Mouse (Mus musculus): ENCODE results near the gene Armh1.

The Armh1 gene

DNA sequence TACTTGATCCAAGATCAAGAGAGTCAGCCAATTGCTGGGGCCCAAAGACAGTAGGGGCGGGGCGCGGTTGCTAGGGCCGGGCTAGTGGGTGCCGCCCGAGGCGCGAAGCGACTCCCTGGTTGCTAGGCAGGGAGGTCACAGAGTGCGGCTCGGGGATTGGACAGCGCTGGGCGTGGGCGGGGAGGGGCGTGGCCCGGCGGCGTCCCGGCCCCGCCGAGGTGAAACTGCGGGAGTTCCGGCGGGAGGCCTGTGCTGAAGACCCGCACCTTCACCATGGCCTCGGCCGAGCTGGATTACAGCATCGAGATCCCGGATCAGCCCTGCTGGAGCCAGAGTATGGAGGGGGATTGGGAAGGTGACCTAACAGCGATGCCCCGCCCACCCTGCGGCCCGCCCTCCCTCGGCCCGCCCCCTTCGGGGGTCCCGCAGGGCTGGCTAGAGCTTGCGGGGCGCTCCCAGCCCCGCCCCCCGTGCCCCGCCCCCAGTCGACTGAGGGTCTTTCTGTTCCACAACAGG lies at the start of gene Armh1, which contains the start of gene Tmem53:
Gene Armh1 (minus strand): TSS at position 325 of the 516 bp plus-strand sequence.
Gene Tmem53 (plus strand): TSS at position 151 of the 516 bp plus-strand sequence.
- DNase-seq (ENCODE audit: low read depth, low spot score), result peak; percentile 97

DNA sequence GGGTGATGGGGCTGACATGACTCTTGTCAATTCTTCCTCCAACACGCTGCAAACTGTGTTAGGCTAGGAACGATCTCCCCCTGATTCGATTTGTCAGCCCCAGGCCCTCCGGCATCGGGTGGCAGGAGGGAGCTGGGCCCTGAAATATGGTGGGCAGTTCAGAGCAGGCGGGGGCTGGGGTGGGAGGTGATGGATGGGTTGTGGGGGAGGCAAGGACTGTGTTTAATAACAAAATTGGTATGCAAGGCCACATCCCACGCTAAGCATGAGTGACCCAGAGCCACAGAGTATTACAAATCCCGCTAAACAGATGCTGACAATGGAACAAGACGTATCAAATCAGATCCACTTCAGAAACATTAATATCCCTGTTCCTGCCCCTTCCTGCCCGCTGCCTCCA lies 48.0 kb upstream of the Armh1 start:
- DNase-seq (ENCODE audit: low read depth, low spot score), result no peak

DNA sequence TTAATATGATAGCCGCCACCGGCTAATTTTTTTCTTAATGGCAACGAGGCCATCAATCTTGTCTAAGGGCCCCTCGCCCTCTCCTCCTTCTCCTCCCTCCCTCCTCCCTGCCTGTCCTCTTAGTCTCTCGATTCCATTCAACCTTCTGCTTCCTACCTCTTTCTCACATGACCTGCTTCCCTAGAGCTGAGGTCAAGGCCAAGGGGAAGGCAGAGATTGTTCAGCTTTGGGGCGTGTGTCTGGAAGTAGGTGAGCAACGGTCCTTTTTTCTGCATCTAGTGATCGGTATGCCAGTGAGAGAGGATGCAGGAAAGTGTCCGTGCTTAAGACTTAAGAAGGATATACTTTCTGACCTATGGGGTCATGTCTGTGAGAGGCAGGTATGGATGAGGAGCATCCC lies 45.9 kb upstream of the Armh1 start:
- peak; percentile 53 for DNase-seq (ENCODE audit: low read depth, low spot score)

DNA sequence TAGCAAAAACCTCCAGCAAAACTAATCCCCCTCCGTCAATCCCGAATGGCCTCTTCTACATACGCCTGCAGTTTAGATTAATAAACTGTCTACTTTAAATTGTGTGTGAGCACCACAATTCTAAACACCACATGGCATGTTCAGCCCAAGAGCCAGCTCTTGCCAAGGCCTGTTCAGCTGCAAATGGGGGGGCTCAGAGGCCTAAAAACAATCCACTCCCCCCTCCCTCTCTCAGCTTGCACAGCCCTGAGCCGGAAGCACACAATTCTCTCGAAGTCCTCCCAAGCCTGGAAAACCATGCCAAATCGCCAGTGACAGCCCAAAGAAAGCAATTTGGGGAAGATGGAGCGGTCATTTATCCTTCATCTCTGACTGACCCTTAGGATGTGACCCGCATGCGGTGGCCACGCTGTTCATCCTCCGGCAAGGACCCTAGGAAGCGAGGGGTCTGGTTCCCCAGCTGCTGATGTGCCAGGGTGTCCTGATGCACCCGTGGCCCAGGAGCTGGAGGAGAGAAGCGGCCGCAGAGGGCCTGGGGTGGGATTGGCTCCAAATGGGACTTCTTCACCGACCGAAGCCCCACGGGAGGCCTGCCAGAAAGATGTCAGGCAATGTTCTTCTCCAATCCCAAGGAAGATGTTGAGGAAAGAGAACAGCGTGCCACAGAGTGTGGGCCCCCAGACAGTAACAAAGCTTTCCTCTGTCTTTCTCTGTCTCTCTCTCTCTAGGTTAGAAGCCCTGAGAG lies 45.1 kb upstream of the Armh1 start:
- no peak for DNase-seq (ENCODE audit: low read depth, low spot score)

DNA sequence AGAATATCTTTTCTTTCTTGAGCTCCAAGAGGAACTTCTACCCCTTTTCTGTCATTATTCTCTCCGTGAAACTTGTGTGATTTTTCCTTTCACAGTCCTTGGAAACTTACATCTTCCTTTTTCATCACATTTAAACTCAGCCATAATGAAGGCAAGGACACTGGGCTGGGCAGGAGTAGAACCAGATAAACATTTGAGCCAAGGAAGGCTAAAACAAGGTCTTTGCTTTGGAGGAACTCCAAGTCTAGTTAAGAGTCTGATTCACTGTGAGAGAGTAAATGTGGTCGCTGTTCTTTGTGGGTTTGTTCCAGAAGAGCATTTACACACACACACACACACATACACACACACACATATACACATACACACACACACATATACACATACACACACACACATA lies 39.8 kb upstream of the Armh1 start:
- DNase-seq (ENCODE audit: low read depth, low spot score), result no peak

DNA sequence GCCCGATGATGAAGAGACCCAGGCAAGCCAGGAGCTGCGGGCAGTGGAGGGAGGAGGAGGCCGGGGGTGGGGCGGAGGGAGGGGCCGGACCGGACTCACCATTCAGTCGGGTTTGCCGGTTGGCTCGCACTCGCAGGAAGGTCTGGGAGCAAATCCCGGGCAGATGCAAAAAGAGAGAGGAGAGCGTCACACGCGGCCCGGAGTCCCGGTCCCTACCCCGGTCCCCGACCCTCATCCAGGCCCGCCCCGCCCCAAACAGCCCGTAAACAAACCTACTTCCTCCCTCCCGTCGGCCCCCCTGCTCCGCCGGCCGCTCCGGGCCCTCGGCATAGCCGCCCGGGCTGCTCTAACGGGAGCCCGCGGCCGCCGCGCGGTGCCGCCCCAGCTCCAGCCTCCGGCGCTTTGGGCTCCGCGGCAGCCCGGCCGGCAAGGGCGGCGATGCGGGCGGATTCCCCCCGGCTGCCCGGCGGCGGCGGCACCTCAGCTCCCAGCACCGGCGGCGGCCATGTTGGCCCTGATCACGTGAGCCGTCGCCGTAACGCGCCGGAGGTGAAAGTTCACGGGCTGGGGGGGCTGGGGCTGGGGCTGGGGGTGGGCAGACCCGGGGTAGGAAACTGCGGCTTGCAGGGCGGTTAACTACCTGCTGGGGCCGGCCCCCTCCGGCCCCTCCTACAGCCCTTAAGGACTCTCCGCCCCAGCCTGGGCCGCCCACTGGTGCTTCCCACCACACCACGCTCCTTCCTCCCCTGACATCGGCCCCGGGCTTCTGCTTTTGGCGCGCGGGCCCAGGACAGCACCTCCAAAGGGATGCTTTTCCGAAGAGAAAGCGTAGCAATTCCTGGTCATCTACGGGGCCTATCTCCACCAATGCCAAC lies 37.2 kb upstream of the Armh1 start:
- DNase-seq (ENCODE audit: low read depth, low spot score), result peak; percentile 88

DNA sequence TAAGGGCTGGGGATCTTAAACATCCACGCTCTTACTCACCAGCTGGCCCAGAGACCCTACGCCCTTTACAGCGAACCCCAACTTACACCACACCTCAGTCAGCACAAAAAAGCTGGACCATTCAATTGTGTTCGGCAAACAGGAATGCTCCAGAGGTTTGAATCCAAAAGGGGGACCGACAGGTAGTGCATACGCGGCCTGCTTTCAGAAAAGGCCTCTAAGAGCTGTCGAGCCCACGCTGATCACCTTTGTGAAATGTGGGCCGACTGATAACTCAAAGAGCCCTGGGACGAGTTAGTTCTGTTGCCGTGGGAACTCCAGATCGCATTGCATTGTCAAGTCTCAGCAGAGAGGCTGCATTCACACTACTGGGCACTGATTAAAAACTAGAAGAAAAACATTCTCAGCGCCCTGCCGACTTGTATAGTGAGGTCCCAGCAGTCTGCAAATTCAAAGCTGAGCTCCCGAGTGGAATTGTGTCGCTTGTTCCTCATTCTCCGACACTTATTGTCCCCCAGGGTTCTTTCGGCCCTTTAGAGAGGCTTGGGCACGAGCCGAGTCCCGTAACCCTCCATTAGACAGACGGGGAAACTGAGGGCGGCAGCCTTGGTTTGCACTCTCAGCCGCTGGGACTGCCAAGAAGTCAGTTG lies 36.5 kb upstream of the Armh1 start:
- DNase-seq (ENCODE audit: low read depth, low spot score), result no peak

DNA sequence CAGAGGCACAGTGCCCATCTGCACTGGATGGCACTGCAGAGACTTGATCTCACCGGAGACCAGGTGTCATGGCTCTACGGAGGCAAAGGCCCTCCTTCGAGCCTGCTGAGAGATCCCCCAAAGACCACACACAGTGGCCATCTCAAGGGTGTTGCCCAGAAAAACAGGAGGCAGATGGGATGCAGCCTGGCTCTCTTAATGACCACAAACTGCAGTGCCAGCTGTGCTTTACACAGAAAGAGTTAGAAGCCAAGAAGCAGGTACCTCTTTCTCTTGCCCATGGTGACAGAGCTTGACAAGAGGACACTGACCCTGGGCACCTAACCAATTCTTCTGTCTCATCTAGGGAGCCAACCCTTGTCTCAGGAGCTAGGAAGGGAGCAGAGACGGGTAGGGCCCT lies 32.4 kb upstream of the Armh1 start:
- no peak for DNase-seq (ENCODE audit: low read depth, low spot score)

DNA sequence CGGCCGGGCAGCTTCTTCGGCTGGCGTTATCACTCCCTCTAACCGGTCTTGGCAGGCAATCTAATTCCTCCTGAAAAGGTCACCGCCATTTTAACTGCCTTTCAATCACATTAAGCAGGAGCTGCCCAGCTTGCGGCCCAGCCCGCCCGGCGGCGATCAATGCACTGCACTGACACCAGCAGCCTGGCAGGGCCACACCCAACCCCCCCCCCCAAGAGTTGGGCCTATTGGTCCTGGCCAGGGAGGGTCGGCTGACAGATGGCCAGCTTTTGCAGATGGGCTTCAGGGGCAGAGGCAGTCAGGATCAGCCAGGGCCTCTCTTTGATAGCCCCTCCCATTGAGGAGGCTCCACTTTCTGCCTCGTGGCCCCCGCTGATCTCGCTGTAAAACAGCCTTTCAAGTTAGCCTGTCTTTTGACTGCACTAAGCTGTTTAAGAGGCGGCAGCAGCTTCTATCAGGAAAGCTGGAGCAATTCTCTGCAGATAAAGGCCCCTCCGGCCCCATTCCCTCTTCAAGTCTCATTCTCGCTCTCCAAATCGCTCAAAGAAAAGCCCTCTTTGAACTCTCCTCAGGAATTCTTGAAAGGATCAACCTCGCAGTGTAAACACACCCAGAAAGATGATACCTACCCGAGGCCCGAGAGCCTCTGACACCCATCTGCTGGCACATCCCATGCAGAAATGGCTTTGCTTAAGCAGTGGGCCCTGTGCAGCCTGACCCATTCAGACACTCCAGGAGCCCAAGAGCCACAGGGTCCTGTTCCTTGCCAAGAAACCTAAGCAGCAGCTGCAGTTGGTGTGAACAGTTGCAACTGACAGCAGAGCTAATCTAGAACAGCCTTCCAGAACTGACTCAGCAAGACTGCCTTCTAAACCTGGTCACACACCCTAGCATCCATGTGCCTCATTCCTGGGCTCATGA lies 31.6 kb upstream of the Armh1 start:
- peak; percentile 56 for DNase-seq (ENCODE audit: low read depth, low spot score)

DNA sequence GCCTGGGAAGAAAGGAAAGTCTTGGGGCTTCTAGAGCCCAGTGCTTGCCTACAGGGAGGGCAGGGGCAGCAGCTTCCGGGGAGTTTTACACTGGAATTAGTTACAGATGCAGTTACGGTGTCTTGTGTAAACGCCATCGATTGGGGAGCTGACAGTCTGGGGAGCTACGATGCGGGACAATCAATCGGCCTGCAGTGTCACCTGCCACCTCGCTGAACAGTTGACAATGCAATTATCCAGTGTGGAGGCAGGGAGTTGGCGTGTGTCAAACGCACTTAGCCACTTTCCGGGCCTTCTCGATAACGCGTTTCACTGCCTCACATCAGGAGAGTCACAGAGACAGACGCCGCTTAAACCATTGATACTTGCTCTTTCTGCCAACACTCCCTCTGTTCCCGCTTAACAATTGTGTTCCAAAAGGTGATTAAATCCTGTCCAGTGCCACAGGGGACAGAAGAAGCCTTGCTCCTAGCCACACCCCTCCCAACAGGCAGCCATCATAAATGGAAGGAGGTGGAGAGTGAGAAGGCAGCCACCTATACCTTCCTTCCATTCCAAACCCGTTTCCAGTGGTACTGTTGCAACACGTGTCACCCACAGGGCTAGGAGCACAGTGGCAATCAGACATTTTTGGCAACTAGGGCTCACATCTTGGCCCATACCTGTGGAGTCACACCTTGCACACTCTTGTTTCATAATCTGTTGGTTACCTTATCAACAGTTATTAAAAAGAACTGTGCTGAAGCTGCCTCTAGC lies 29.3 kb upstream of the Armh1 start:
- no peak for DNase-seq (ENCODE audit: low read depth, low spot score)

DNA sequence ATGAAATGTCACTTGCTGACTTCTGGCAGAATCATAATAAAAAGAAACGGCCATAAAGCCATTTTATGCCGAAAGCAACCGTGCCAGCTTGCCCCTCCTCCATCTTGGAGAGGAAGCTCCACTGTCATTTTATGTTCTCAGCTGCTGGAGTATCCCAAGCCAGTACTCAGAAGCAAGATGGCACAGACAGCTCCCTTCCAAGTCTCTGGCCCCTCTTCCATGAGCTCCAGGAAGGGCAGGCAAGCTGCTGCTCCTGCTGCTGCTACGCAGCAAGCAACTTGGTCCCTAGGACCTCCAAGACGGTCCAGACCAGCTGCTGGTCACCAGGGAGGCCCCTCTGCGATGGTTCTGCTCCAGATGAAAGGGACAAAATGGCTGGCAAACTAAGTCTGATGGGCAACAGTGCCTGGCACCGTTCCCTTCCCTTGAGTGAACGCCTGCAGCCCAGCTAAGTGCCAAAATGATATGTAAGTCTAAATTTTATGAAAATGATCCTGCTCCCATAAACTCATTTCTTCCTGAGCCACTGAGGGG lies 28.5 kb upstream of the Armh1 start:
- no peak for DNase-seq (ENCODE audit: low read depth, low spot score)

DNA sequence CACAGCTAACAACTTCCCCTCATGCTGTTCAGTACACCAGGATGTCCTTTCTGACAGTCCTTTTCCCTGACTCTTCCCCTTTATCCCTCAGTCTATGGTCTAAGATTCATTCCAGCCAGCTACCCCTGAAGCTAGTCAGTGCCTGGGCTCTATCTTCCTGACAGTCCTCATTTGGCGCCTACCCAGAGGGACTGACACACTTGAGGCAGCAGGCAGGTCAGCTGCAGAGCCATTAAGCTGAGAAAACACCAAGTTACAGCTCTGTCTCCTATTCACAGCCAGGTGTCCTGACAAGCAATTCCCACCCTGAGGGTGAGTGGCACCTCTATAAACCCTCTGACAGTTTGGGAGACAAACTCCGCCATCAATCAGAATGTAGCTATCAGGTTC lies 27.3 kb upstream of the Armh1 start:
- no peak for DNase-seq (ENCODE audit: low read depth, low spot score)

DNA sequence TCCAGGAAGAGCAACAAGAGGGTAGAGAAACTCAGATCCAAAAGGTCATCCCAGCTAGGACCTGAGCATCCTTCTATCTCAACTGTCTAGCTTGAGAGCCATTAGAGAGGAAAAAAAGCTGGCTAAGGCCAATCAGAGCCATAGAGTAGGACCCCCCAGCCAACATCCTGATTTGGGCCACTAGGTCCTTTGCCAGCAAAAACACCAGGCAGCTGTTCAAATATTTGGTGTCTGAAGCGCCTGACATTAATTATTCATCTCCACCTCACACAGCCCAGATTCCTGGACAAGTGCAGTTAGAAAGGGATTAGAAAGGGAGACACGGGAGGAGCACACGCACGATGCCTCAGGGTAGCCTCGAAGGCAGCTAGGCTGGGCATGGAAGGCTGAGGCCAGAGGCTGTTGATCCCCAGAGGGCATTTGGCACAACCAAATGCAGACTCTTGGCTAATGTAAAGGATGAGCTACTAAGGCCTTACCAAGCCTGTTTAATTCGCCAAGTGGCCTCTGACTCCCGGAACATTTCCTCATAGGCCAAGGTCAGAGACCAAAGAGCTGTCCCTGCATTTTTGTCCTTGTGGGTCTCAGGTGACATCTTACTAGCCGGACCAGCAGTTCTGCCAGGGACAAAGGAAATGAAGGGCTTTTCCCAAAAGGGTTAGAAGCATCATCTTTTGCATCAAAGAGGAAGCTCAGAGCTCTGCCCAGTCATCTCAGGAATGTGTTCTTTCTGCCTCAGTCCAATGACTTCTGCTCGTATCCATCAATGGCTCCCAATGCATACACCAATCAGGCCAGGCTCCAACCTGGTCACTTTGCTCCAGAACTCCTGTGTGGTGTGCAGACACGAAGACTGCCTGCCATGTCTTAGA lies 26.7 kb upstream of the Armh1 start:
- no peak for DNase-seq (ENCODE audit: low read depth, low spot score)

DNA sequence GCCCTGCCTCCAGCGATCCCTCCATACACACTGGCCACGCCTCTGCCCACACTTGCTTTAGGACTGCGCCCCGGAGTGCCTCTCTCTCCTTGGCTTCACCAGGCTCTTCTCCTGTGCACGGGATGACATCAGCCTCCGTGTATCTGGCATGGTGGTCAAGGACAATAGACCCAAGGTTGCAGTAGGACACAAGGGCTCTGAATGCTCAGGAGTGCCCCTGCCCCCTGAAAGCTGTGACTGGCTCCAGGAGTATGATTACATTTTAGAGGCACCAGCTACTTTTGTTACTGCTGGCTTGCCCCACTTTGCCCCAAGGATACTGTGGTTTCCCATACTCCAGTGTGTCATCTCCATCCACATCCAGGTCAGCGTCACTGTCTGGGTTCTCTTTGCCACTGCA lies 25.8 kb upstream of the Armh1 start:
- DNase-seq (ENCODE audit: low read depth, low spot score), result no peak

DNA sequence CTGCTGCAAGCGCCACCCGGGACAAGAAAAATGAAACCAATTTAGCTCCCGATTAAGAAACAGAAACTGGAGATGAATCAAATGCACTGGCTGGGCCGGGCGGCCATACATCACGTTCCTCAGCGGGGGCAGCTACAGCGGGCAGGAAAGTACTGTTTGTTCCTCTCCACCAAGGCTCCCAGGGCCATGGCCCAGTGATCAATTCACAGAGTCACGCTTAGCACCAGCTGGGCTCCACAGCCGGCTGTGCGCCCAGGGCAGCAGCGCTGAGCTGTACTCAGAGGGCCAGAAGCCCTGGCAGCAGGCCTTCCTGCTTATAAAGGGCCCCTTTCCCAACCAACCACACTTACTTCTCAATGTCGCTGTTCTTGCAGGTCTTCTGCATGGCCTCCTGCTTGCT lies 25.1 kb upstream of the Armh1 start:
- no peak for DNase-seq (ENCODE audit: low read depth, low spot score)

DNA sequence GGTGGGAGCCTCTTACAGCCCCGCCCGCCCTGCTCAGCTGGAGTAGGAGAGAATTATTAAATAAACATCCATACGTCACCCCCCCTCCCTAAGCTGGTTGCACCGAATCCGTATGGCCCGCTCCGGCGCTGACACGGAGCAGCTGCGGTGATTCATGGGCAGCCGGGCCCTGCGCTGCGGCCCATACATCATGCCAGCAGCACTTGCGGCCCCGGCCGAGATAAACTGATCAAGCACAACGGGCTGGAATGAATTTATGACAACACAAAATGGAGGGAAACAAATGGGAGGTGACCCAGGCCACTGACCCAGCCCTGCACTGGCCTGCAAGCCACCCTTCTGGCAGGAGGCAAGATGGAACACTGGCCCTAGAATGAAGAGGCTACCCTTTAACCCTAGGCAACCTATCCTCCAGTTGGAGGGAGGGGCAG lies 24.4 kb upstream of the Armh1 start:
- no peak for DNase-seq (ENCODE audit: low read depth, low spot score)

DNA sequence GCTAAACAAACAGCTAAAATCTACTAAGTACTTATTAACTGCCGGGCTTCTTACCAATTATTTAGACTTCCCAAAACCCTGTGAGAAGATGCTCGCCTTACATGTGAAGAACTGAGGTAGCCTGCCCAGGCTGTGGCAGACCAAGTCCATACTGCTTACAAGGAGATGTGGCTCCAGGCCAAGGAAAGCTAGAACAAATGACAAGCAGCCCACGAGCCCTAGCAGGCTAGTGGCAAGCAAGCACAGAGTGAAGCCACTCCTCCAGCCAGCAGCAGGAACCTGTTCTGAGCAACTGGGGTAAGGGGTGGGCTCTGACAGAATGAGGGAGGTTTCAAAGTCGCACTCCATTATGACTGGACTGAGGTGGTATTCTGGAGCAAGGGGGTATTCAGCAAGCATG lies 22.8 kb upstream of the Armh1 start:
- DNase-seq (ENCODE audit: low read depth, low spot score), result no peak

DNA sequence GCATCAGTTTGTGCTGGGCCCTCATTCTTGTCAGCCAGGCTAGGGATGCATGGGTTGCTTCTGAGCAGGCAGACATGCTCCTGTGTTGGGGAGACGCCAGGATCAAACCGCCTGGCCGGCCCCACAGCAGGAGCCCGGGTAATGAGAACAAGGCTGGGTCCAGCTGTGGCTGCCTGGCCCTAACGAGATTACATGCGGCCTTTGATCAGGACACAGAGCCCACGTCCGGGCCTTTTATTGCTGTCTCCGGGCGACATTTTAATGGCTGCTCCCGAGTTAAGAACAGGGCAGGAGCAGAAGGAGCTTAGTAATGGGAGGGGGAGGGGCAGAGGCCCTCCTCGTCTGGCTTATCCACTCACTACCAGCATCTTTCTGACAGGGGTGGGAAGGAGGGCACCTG lies 20.5 kb upstream of the Armh1 start:
- DNase-seq (ENCODE audit: low read depth, low spot score), result no peak

DNA sequence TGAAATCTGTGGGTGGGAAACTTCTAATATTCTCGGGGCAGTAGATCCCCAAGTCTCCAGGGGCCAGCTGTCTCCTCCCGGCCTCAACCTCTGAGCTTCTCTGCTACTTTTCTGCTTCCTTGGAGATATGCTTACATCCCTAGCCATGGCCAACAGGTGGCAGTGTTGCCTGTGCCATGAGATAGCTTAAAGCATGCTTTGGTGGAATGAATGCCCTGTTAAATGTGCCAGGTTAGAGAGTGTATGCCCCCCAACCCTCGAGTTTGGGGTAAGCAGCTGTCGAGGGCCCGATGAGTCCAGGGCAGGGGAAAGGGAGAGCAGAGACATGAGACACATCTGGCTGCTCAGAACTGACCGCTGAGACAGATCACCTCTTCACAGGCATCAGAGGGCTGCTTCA lies 18.4 kb upstream of the Armh1 start:
- peak; percentile 85 for DNase-seq (ENCODE audit: low read depth, low spot score)

All from ES-CJ7 (cell line).